In genomic region chr4:131080113-131080512, GRCm38 (mm10) we compare ENCODE assay signal across 23 mouse cellular contexts.
DNase-seq lines count a peak whose midpoint lies in the region; ATAC-seq and TF ChIP-seq lines count a peak whose summit lies in the region.
"Had no signal": no experiment of that assay in that cellular context is flagged by ENCODE, and none has a peak within 500 bp of the region (broad histone marks: within the 10 kb centered on the region; RNA-seq: fewer than 3 reads in every experiment).

No protein-coding gene starts in this region.

- ATAC-seq in forebrain, postnatal 0 days, result no peak
- no peak for ATAC-seq in forebrain, embryonic 15.5 days (replicated peaks)
- peak; percentile 21; the same call in 1 of the 2 replicates for ATAC-seq in hindbrain, postnatal 0 days
- no peak; the same call in 1 of the 2 replicates for ATAC-seq in midbrain, embryonic 16.5 days
- ATAC-seq: intestine, postnatal 0 days; Patski had no signal

- no peak overlapping the region for H3K4me2 ChIP-seq in forebrain, postnatal 0 days (ENCODE audit: low read depth)
- H3K4me2 ChIP-seq in forebrain, embryonic 15.5 days (replicated peaks), result no peak overlapping the region
- no peak overlapping the region for H3K4me2 ChIP-seq in hindbrain, postnatal 0 days (ENCODE audit: low read depth, low read length)
- H3K4me2 ChIP-seq in midbrain, embryonic 16.5 days (ENCODE audit: low read length), result no peak overlapping the region
- H3K4me2 ChIP-seq: embryonic facial prominence, embryonic 12.5 days; hindbrain, embryonic 15.5 days; kidney, embryonic 15.5 days; liver, embryonic 15.5 days; neural tube, embryonic 12.5 days had no signal

- H3K36me3 ChIP-seq in forebrain, embryonic 10.5 days (replicated peaks), result no peaks in the 10 kb centered on the region
- no peaks in the 10 kb centered on the region for H3K36me3 ChIP-seq in forebrain, postnatal 0 days (ENCODE audit: insufficient read depth)
- no peaks in the 10 kb centered on the region for H3K36me3 ChIP-seq in forebrain, embryonic 15.5 days
- no peaks in the 10 kb centered on the region for H3K36me3 ChIP-seq in hindbrain, postnatal 0 days (ENCODE audit: insufficient read depth, low read length)
- no peaks in the 10 kb centered on the region for H3K36me3 ChIP-seq in midbrain, embryonic 16.5 days (ENCODE audit: control insufficient read depth, insufficient read depth, low read length)
- H3K36me3 ChIP-seq: embryonic facial prominence, embryonic 12.5 days; hindbrain, embryonic 15.5 days; kidney, embryonic 15.5 days; liver, embryonic 15.5 days; neural tube, embryonic 12.5 days had no signal

- H3K27me3 ChIP-seq in forebrain, embryonic 10.5 days (ENCODE audit: poor library complexity, severe bottlenecking), result peaks cover 22% of the 10 kb centered on the region; the same call in 1 of the 2 replicates
- H3K27me3 ChIP-seq in forebrain, postnatal 0 days (ENCODE audit: insufficient read depth, low read length), result no peaks in the 10 kb centered on the region
- H3K27me3 ChIP-seq in forebrain, embryonic 15.5 days, result no peaks in the 10 kb centered on the region
- no peaks in the 10 kb centered on the region for H3K27me3 ChIP-seq in hindbrain, postnatal 0 days (ENCODE audit: insufficient read depth, low read length)
- H3K27me3 ChIP-seq in midbrain, embryonic 16.5 days (ENCODE audit: control insufficient read depth, insufficient read depth, low read depth, low read length), result no peaks in the 10 kb centered on the region
- H3K27me3 ChIP-seq: embryonic facial prominence, embryonic 12.5 days; hindbrain, embryonic 15.5 days; kidney, embryonic 15.5 days; liver, embryonic 15.5 days; neural tube, embryonic 12.5 days had no signal

- TF ChIP-seq CTCF in forebrain, postnatal 0 days (IDR thresholded peaks at IDR 0.05; ENCODE audit: low read depth), result no peak
- TF ChIP-seq CTCF in hindbrain, postnatal 0 days (IDR thresholded peaks at IDR 0.05; ENCODE audit: low read depth), result no peak

- 3% methylated on average over 1 of the region's 1 CpGs for WGBS in forebrain, embryonic 10.5 days
- WGBS in forebrain, postnatal 0 days, result 3% methylated on average over 1 of the region's 1 CpGs
- 0% methylated on average over 1 of the region's 1 CpGs for WGBS in forebrain, embryonic 15.5 days
- 11% methylated on average over 1 of the region's 1 CpGs for WGBS in hindbrain, postnatal 0 days
- WGBS in midbrain, embryonic 16.5 days, result 6% methylated on average over 1 of the region's 1 CpGs

- no peak overlapping the region for H3K4me3 ChIP-seq in forebrain, embryonic 10.5 days
- no peak overlapping the region for H3K4me3 ChIP-seq in forebrain, postnatal 0 days (ENCODE audit: low read depth, low read length)
- H3K4me3 ChIP-seq in forebrain, embryonic 15.5 days, result no peak overlapping the region
- H3K4me3 ChIP-seq in hindbrain, postnatal 0 days (ENCODE audit: low read length), result no peak overlapping the region
- H3K4me3 ChIP-seq in midbrain, embryonic 16.5 days (ENCODE audit: low read depth, low read length), result no peak overlapping the region
- H3K4me3 ChIP-seq: embryonic facial prominence, embryonic 12.5 days; erythroblast, embryonic 14.5 days; hindbrain, embryonic 15.5 days; kidney, embryonic 15.5 days; liver, embryonic 15.5 days; neural tube, embryonic 12.5 days had no signal

- DNase-seq in forebrain, embryonic 10.5 days (ENCODE audit: extremely low spot score, low spot score), result no peak
- no peak for DNase-seq in forebrain, postnatal 0 days
- peak; percentile 21 for DNase-seq in hindbrain, postnatal 0 days (ENCODE audit: low spot score)
- no peak for DNase-seq in heart, adult 9 months (ENCODE audit: low spot score in 2 of 2)
- DNase-seq in embryo, embryonic 9.5 days (ENCODE audit: extremely low spot score), result no peak
- no peak for DNase-seq in T-cell, adult 2 months (ENCODE audit: low spot score)
- DNase-seq: adrenal gland, postnatal 14 days; cerebellum, adult 11-12 months; cerebellum, postnatal 36 days; gastrocnemius, postnatal 25 days; layer of hippocampus, postnatal 36 days; thymus, postnatal 4 days had no signal

- H3K27ac ChIP-seq in forebrain, embryonic 10.5 days, result peak overlapping the region; percentile 79
- H3K27ac ChIP-seq in forebrain, postnatal 0 days (ENCODE audit: low read depth, low read length), result no peak overlapping the region
- H3K27ac ChIP-seq in forebrain, embryonic 15.5 days (replicated peaks), result peak overlapping the region; percentile 54; the same call in 1 of the 2 replicates
- H3K27ac ChIP-seq in hindbrain, postnatal 0 days, result no peak overlapping the region
- H3K27ac ChIP-seq in midbrain, embryonic 16.5 days (ENCODE audit: low read length), result peak overlapping the region; percentile 59; the same call in 1 of the 2 replicates
- H3K27ac ChIP-seq: embryonic facial prominence, embryonic 12.5 days; hindbrain, embryonic 15.5 days; kidney, embryonic 15.5 days; liver, embryonic 15.5 days; macrophage; neural tube, embryonic 12.5 days had no signal

- no peaks in the 10 kb centered on the region; the same call in 1 of the 2 replicates for H3K9me3 ChIP-seq in forebrain, embryonic 10.5 days
- no peaks in the 10 kb centered on the region for H3K9me3 ChIP-seq in forebrain, postnatal 0 days (ENCODE audit: low read length)
- no peaks in the 10 kb centered on the region for H3K9me3 ChIP-seq in forebrain, embryonic 15.5 days
- no peaks in the 10 kb centered on the region for H3K9me3 ChIP-seq in hindbrain, postnatal 0 days (ENCODE audit: low read length)
- peaks cover 6% of the 10 kb centered on the region; the same call in 1 of the 2 replicates for H3K9me3 ChIP-seq in midbrain, embryonic 16.5 days (replicated peaks; ENCODE audit: control insufficient read depth, low read length, poor library complexity, severe bottlenecking)
- H3K9me3 ChIP-seq: embryonic facial prominence, embryonic 12.5 days; hindbrain, embryonic 15.5 days; kidney, embryonic 15.5 days; liver, embryonic 15.5 days; neural tube, embryonic 12.5 days had no signal

- no peak overlapping the region for H3K9ac ChIP-seq in forebrain, postnatal 0 days
- H3K9ac ChIP-seq in forebrain, embryonic 15.5 days (replicated peaks), result no peak overlapping the region
- H3K9ac ChIP-seq in hindbrain, postnatal 0 days (replicated peaks; ENCODE audit: low read length), result no peak overlapping the region
- no peak overlapping the region for H3K9ac ChIP-seq in midbrain, embryonic 16.5 days (ENCODE audit: low read depth, low read length)
- H3K9ac ChIP-seq: embryonic facial prominence, embryonic 12.5 days; hindbrain, embryonic 15.5 days; kidney, embryonic 15.5 days; liver, embryonic 15.5 days; neural tube, embryonic 12.5 days had no signal

- peaks cover 59% of the 10 kb centered on the region for H3K4me1 ChIP-seq in forebrain, embryonic 10.5 days
- no peaks in the 10 kb centered on the region for H3K4me1 ChIP-seq in forebrain, postnatal 0 days (ENCODE audit: insufficient read depth)
- H3K4me1 ChIP-seq in forebrain, embryonic 15.5 days, result peaks cover 25% of the 10 kb centered on the region
- no peaks in the 10 kb centered on the region for H3K4me1 ChIP-seq in hindbrain, postnatal 0 days (ENCODE audit: insufficient read depth, low read length)
- peaks cover 9% of the 10 kb centered on the region for H3K4me1 ChIP-seq in midbrain, embryonic 16.5 days (ENCODE audit: control insufficient read depth, insufficient read depth, low read length)
- H3K4me1 ChIP-seq: embryonic facial prominence, embryonic 12.5 days; kidney, embryonic 15.5 days; liver, embryonic 15.5 days had no signal

Comparison
In these comparisons a context has a peak if more than half of its experiments do, and no peak if none do; other contexts are left out.
1. H3K27ac ChIP-seq: peak in forebrain, embryonic 10.5 days (single experiment), forebrain, embryonic 15.5 days (single experiment) and midbrain, embryonic 16.5 days (single experiment); none in forebrain, postnatal 0 days (single experiment) and hindbrain, postnatal 0 days (single experiment).